Comparison of ENCODE assay signal across 8 mouse cellular contexts in the genomic region with DNA sequence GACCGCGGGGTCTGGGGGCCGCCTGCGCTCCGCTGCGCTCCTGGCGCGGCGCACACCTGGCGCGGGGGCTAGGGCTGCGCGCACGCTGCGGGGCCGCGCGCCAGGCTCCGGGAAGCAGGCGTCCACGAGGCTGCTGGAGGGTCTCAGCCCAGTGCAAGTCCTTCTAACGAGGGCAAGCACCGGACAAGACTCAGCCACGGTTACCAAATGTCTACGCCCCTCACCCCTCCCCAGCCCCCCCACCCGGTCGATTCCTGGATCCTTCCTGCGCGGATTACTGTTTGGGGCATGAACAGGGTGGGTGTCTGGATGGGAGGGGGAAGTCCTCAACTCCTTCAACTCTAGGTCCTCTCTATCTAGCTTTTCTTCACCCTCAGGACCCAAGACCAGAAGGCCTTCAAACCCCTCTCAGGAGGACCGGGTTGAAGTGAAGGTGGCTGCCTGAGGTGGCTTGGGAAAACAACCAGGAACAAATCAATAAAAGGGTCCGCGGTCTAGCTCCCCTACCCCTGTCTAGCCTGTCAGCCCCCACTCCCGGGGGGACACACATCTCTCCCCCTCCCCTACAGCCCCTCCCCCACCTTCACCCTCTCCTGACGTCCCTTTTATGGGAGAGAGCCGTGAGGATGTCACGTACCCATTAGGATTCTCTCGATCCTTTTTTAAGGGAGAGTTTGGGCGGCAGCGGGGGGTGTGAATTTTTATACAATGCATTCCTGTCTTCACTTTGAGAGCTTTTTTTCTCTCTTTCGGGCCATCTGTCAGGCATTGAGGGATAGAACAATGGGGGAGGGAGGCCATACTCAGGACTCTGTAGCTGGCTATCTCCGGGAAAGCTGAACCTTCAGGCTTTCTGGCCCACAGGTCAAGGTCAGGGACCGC. TPM values are rescaled to one million over a fixed set of nuclear protein-coding genes. Genes with fewer than 3 reads are reported as not detected.
DNase-seq lines count a peak whose midpoint lies in the region; ATAC-seq lines count a peak whose summit lies in the region.
"Had no signal": no experiment of that assay in that cellular context is flagged by ENCODE, and none has a peak within 500 bp of the region (broad histone marks: within the 10 kb centered on the region; RNA-seq: fewer than 3 reads in every experiment).

A gene (minus strand): TSS at position 198 of the 882 bp plus-strand sequence.

- intact Hi-C loops in left cerebral cortex, postnatal 36 days (cut with DNase I): loop anchor here (2.0 to 5.0 kb wide), 5 partner anchors 73 to 227 kb away; no protein-coding TSS in a partner anchor

- ATAC-seq in megakaryocyte progenitor cell, adult 5-6 weeks (replicated peaks; ENCODE audit: poor library complexity): no peak

- DNase-seq in R1 (ENCODE audit: low read depth, low spot score): peak; percentile 96
- peak; percentile 21 to 32 for DNase-seq in cerebellum, adult 18-20 months
- DNase-seq in frontal cortex, adult 2 months (ENCODE audit: extremely low spot score in 1 of 2, low spot score in 1 of 2): peak; percentile 67 to 80
- DNase-seq in left cerebral cortex, postnatal 36 days (ENCODE audit: low spot score in 2 of 2): peak; percentile 62 to 77
- DNase-seq in right cerebral cortex, adult 2 months (ENCODE audit: low spot score in 2 of 2): peak; percentile 78 to 80
- DNase-seq in testis, postnatal 10 days (ENCODE audit: low spot score): no peak

RNA-seq across cellular contexts. Expression of the gene that starts here (rescaled TPM):
- polyA plus RNA-seq in frontal cortex, adult 2 months (2012; rRNA removed): 55.1 and 55.9 TPM in 2 replicates
- 10 to 100 TPM; 90.8 to 97.3 TPM for total RNA-seq in left cerebral cortex, postnatal 36 days (2021)
- total RNA-seq in megakaryocyte progenitor cell, adult 5-6 weeks (2015): not detected in 2 replicates
- total RNA-seq in megakaryocyte progenitor cell, adult 5-6 weeks (2017): not detected in 2 replicates
- total RNA-seq: neutrophil, adult 5-6 weeks had no signal

Comparison
In these comparisons a context has a peak if more than half of its experiments do, and no peak if none do; other contexts are left out.
1. RNA of the gene that starts here (total RNA-seq): 90.8 to 97.3 TPM in left cerebral cortex, postnatal 36 days; not detected in megakaryocyte progenitor cell, adult 5-6 weeks; every median in the first group is over 10 times any median in the second.